Mouse (Mus musculus): Measurements from ENCODE around the gene Adam11. TPM values are rescaled to one million over a fixed set of nuclear protein-coding genes. Genes with fewer than 3 reads are reported as not detected.

Adam11 gene
- polyA plus RNA-seq, 1 experiment from 2014 or later, result 8.1 TPM

DNA sequence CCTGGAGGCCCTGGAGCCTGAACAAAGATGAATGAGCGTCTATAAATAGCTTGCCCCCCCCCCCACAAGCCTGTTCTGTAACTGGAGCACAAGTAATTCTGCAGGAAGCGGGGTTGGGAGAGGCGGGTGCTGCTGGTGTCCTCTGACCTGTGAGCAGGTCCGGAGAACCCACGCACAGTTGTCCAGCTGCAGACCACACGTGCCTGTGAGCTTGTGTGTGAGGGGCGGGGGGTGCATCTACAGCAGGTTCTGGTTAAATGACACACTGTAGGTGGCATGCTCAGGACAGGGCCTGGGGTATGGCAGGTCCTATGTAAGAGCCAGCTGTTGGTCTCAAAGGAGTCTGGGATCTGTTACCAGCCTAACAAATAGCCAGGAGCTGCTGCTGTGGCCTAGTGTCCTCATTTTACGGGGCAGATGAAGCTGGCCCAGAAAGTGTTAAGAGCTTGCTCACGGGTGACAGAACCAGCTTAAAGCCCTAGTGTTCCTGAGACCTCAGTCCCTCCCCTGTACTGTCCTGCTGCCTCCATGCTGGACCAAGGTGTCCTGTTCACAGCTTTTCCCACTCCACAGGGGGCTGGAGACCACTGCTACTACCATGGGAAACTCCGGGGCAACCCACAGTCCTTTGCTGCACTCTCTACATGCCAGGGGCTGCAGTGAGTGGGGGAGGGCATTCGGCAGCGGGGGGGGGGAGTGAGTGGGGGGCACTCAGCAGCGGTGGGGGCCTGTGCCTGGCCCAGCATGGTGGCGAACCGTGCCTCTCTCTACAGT lies 9.6 kb downstream of the Adam11 start:
- Histone ChIP-seq H3K27me3 (replicated peaks; ENCODE audit: control insufficient read depth, insufficient read depth, low read length) (peaks cover 6% of the 10 kb centered on the region; the same call in 1 of the 2 replicates), H3K9me3 (ENCODE audit: control insufficient read depth, low read length) (no peaks in the 10 kb centered on the region), H3K4me3 (ENCODE audit: low read depth, low read length) (no peak overlapping the region), H3K4me2 (ENCODE audit: low read depth, low read length) (no peak overlapping the region), H3K36me3 (ENCODE audit: control insufficient read depth, insufficient read depth, low read length) (no peaks in the 10 kb centered on the region), H3K4me1 (ENCODE audit: control insufficient read depth, insufficient read depth, low read length) (peaks cover 9% of the 10 kb centered on the region), H3K27ac (replicated peaks; ENCODE audit: low read depth, low read length) (no peak overlapping the region), H3K9ac (ENCODE audit: low read depth, low read length) (no peak overlapping the region)
- ATAC-seq (ENCODE audit: low read depth), result no peak
- 38% methylated on average over 11 of the region's 15 CpGs for WGBS
- peak; percentile 59 for DNase-seq (ENCODE audit: low spot score)

- no peaks in the 10 kb centered on the region for H3K9me3 ChIP-seq (ENCODE audit: control insufficient read depth, low read length)
- peaks cover 9% of the 10 kb centered on the region for H3K4me1 ChIP-seq (ENCODE audit: control insufficient read depth, insufficient read depth, low read length)
- no peak overlapping the region for H3K9ac ChIP-seq (ENCODE audit: low read depth, low read length)
- 27% methylated on average over 13 of the region's 16 CpGs for WGBS
- H3K27me3 ChIP-seq (replicated peaks; ENCODE audit: control insufficient read depth, insufficient read depth, low read length), result peaks cover 6% of the 10 kb centered on the region; the same call in 1 of the 2 replicates
- H3K36me3 ChIP-seq (ENCODE audit: control insufficient read depth, insufficient read depth, low read length), result no peaks in the 10 kb centered on the region
- no peak overlapping the region for H3K4me3 ChIP-seq (ENCODE audit: low read depth, low read length)
- no peak overlapping the region for H3K4me2 ChIP-seq (ENCODE audit: low read depth, low read length)
- no peak overlapping the region for H3K27ac ChIP-seq (replicated peaks; ENCODE audit: low read depth, low read length)
- ATAC-seq (ENCODE audit: low read depth) (no peak), DNase-seq (ENCODE audit: low spot score) (no peak)
Measured at GRCm38 (mm10) chr11:102771916-102772714, 10.9 kb downstream of the Adam11 start.

DNA sequence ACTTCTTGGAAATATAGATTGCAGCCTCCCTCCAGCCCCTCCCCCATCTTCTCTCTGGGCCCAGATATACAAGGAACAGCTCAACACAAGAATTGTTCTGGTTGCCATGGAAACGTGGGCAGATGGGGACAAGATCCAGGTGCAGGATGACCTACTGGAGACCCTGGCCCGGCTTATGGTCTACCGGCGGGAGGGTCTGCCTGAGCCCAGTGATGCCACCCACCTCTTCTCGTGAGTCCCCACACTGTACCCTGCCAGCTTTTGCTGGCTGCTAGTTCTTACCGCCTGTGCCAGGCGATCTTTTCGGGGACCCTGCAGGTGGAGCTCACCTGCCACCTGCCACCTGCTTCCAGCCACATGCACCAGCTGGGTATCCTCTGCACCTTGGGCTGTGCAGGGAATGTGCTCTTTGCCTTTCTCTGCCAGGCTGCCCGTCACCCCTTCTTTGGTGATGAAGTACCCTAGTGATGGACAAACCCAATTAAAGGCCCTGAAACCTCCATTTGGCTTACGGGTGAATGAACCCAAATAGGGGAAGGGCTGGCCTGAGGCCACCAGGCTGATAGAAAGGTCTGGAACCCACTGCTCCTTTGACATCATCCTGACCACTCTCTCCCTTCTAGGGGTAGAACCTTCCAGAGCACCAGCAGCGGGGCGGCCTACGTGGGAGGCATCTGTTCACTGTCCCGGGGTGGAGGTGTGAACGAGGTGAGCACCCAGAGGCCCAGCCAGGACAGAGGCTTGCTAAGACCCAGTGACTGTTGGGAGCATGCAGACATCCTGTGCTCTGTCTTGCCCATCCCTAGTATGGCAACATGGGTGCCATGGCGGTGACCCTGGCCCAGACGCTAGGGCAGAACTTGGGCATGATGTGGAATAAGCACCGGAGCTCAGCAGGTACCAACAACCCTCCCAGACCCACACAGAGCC lies 11.8 kb downstream of the Adam11 start:
- WGBS, result 64% methylated on average over 18 of the region's 18 CpGs
- H3K27me3 ChIP-seq (replicated peaks; ENCODE audit: control insufficient read depth, insufficient read depth, low read length), result peaks cover 6% of the 10 kb centered on the region; the same call in 1 of the 2 replicates
- H3K4me3 ChIP-seq (ENCODE audit: low read depth, low read length), result no peak overlapping the region
- no peak overlapping the region for H3K27ac ChIP-seq (replicated peaks; ENCODE audit: low read depth, low read length)
- DNase-seq (ENCODE audit: low spot score) (no peak), ATAC-seq (ENCODE audit: low read depth) (no peak)
- H3K9me3 ChIP-seq (ENCODE audit: control insufficient read depth, low read length), result no peaks in the 10 kb centered on the region
- no peak overlapping the region for H3K4me2 ChIP-seq (ENCODE audit: low read depth, low read length)
- H3K4me1 ChIP-seq (ENCODE audit: control insufficient read depth, insufficient read depth, low read length), result peaks cover 13% of the 10 kb centered on the region
- no peak overlapping the region for H3K9ac ChIP-seq (ENCODE audit: low read depth, low read length)
- no peaks in the 10 kb centered on the region for H3K36me3 ChIP-seq (ENCODE audit: control insufficient read depth, insufficient read depth, low read length)

DNA sequence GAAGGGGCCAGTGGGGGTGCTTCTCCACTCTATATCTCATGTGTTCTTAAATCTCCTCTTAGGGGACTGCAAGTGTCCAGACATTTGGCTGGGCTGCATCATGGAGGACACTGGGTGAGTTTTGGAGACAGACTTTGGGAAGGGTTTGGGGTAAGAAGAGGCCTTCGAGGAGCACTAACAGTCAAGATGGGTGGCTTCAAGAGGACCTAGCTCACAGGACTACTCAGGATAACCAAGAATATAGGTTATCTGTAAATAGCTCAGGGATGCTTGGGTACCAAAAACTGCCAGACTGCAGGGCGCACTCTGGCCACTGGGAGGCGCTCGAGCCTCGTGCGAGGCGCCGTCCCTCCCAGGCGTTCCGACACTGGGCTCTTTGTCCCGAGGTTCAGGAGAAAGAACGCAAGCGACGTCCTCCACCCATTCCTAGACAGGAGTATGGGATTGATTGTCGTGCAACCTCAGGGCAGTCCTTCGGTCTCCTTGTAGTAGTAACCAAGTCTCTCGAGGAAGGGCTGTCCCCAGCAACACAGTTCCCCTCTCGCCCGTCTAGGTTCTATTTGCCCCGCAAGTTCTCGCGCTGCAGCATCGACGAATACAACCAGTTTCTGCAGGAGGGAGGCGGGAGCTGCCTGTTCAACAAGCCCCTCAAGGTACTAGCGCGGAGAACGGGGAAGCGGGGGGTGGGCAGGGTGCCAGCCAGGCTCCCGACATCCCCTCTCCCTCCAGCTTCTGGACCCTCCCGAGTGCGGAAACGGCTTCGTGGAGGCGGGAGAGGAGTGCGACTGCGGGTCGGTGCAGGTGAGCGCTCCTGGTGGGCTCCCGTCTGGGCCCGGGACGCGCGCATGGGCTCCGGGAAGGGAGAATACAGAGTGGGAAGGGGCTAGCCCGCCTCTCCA lies 12.7 kb downstream of the Adam11 start:
- peak overlapping the region; percentile 56 for H3K4me3 ChIP-seq (ENCODE audit: low read depth, low read length)
- DNase-seq (ENCODE audit: low spot score) (peak; percentile 92), ATAC-seq (ENCODE audit: low read depth) (peak; percentile 44)
- peaks cover 20% of the 10 kb centered on the region for H3K4me1 ChIP-seq (ENCODE audit: control insufficient read depth, insufficient read depth, low read length)
- no peaks in the 10 kb centered on the region for H3K9me3 ChIP-seq (ENCODE audit: control insufficient read depth, low read length)
- H3K27ac ChIP-seq (replicated peaks; ENCODE audit: low read depth, low read length), result peak overlapping the region; percentile 91
- H3K36me3 ChIP-seq (ENCODE audit: control insufficient read depth, insufficient read depth, low read length), result no peaks in the 10 kb centered on the region
- peak overlapping the region; percentile 85 for H3K4me2 ChIP-seq (ENCODE audit: low read depth, low read length)
- WGBS, result under 1% methylated on average over 45 of the region's 46 CpGs
- peak overlapping the region; percentile 72 for H3K9ac ChIP-seq (ENCODE audit: low read depth, low read length)
- peaks cover 6% of the 10 kb centered on the region; the same call in 1 of the 2 replicates for H3K27me3 ChIP-seq (replicated peaks; ENCODE audit: control insufficient read depth, insufficient read depth, low read length)

DNA sequence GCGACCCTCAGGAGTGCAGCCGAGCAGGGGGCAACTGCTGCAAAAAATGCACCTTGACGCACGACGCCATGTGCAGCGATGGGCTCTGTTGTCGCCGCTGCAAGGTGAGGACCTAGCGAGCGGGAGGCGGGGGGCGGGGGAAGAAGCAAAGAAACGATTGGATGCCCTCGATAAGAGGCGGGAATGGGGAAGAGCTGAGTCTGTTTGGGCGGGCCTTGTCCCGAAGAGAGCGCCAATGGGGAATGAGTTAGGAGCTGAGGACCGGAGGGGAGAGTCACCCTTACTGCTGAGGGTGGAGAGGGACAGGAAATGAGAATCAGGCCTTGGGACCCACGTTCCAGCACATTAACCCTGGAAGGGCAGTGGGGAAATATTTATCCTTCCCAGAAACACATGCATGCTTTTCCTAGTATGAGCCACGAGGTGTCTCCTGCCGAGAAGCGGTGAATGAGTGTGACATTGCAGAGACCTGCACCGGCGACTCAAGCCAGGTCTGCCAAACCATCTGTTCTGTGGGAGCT lies 13.4 kb downstream of the Adam11 start:
- peaks cover 6% of the 10 kb centered on the region; the same call in 1 of the 2 replicates for H3K27me3 ChIP-seq (replicated peaks; ENCODE audit: control insufficient read depth, insufficient read depth, low read length)

DNA sequence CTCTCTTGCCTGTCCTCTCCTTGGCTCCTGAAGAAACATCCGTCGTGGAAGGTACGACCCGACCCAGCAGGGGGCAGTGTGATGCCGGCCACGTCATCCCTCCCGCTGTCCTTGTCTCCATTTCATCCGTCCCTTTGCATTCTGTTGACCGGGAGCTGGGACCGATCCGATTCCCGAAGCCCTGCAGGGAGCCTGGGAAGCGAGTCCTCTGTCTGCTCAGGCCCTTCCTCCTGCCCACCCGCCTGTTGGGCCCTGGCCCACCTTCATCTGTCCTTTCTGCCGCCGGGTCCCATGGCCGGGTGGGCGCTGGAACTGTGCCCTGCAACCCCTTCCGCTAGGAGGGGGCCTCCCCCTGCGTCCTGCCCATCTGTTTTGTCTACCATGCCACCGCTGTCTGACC lies 16.4 kb downstream of the Adam11 start:
- Histone ChIP-seq H3K9ac (ENCODE audit: low read depth, low read length) (peak overlapping the region; percentile 50), H3K4me3 (ENCODE audit: low read depth, low read length) (peak overlapping the region; percentile 28), H3K4me1 (ENCODE audit: control insufficient read depth, insufficient read depth, low read length) (peaks cover 11% of the 10 kb centered on the region), H3K4me2 (ENCODE audit: low read depth, low read length) (peak overlapping the region; percentile 51), H3K27ac (replicated peaks; ENCODE audit: low read depth, low read length) (peak overlapping the region; percentile 48), H3K9me3 (ENCODE audit: control insufficient read depth, low read length) (no peaks in the 10 kb centered on the region), H3K36me3 (ENCODE audit: control insufficient read depth, insufficient read depth, low read length) (no peaks in the 10 kb centered on the region), H3K27me3 (replicated peaks; ENCODE audit: control insufficient read depth, insufficient read depth, low read length) (no peaks in the 10 kb centered on the region)
- no peak for ATAC-seq (ENCODE audit: low read depth)
- WGBS, result 23% methylated on average over 21 of the region's 21 CpGs
- peak; percentile 77 for DNase-seq (ENCODE audit: low spot score)

More for the DNA sequence above, 13.4 kb downstream of the Adam11 start:
- ATAC-seq (ENCODE audit: low read depth), result peak; percentile 93
- peaks cover 20% of the 10 kb centered on the region for H3K4me1 ChIP-seq (ENCODE audit: control insufficient read depth, insufficient read depth, low read length)
- DNase-seq (ENCODE audit: low spot score), result peak; percentile 98
- WGBS, result under 1% methylated on average over 25 of the region's 25 CpGs
- peak overlapping the region; percentile 91 for H3K27ac ChIP-seq (replicated peaks; ENCODE audit: low read depth, low read length)
- H3K9ac ChIP-seq (ENCODE audit: low read depth, low read length), result peak overlapping the region; percentile 72
- no peaks in the 10 kb centered on the region for H3K9me3 ChIP-seq (ENCODE audit: control insufficient read depth, low read length)
- no peaks in the 10 kb centered on the region for H3K36me3 ChIP-seq (ENCODE audit: control insufficient read depth, insufficient read depth, low read length)
- H3K4me3 ChIP-seq (ENCODE audit: low read depth, low read length), result peak overlapping the region; percentile 56
- H3K4me2 ChIP-seq (ENCODE audit: low read depth, low read length), result peak overlapping the region; percentile 85

GRCm38 (mm10) chr11:102778165-102778564 lies 16.9 kb downstream of the Adam11 start:
- Histone ChIP-seq H3K27me3 (replicated peaks; ENCODE audit: control insufficient read depth, insufficient read depth, low read length) (no peaks in the 10 kb centered on the region), H3K9ac (ENCODE audit: low read depth, low read length) (peak overlapping the region; percentile 50), H3K36me3 (ENCODE audit: control insufficient read depth, insufficient read depth, low read length) (no peaks in the 10 kb centered on the region), H3K9me3 (ENCODE audit: control insufficient read depth, low read length) (no peaks in the 10 kb centered on the region), H3K4me2 (ENCODE audit: low read depth, low read length) (peak overlapping the region; percentile 51), H3K4me3 (ENCODE audit: low read depth, low read length) (peak overlapping the region; percentile 28), H3K27ac (replicated peaks; ENCODE audit: low read depth, low read length) (peak overlapping the region; percentile 48; the same call in 1 of the 2 replicates), H3K4me1 (ENCODE audit: control insufficient read depth, insufficient read depth, low read length) (peaks cover 11% of the 10 kb centered on the region)
- ATAC-seq (ENCODE audit: low read depth) (no peak), DNase-seq (ENCODE audit: low spot score) (peak; percentile 48)
- 12% methylated on average over 14 of the region's 14 CpGs for WGBS
